Mouse (Mus musculus): ENCODE data around the gene Gm45623.

- TF ChIP-seq CTCF (IDR thresholded peaks at IDR 0.05; ENCODE audit: control insufficient read depth, insufficient read depth, insufficient read length) (no peak), MYOD1 (IDR thresholded peaks at IDR 0.05; ENCODE audit: control insufficient read depth, insufficient read length, low read depth) (no peak), CEBPB (IDR thresholded peaks at IDR 0.05; ENCODE audit: low read depth) (no peak), MAX (IDR thresholded peaks at IDR 0.05) (no peak), USF1 (IDR thresholded peaks at IDR 0.05; ENCODE audit: low read depth) (no peak), MYOG (IDR thresholded peaks at IDR 0.05; ENCODE audit: control insufficient read depth, extremely low read depth, insufficient read length) (no peak)
Measured at GRCm38 (mm10) chr13:56704596-56704995, 49.0 kb downstream of the Gm45623 start.
